Mouse (Mus musculus) G1E-ER4 (cell line): Measurements from ENCODE around the gene Amy2a1. TPM values are rescaled to one million over a fixed set of nuclear protein-coding genes. Genes with fewer than 3 reads are reported as not detected.
"Not testable (repeated sequence)": the region's sequence is repeated elsewhere in the genome, so short reads cannot be mapped to it uniquely, and the experiment has no call there.

ENCODE experiments used
- GATA1 ChIP-seq: IDR thresholded peaks from one replicate; pipeline ENCODE4 v1.8.0; 2012; ENCODE audit warnings: low read length, inconsistent platforms
- polyA plus RNA-seq: library from polyadenylated mRNA; stranded (reverse); fragments of >175 nt; gene quantifications from 2 replicates; pipeline ENCODE4 v1.2.3, GENCODE M21; 2012

Gene Amy2a1
- polyA plus RNA-seq = not detected in 2 replicates

DNA sequence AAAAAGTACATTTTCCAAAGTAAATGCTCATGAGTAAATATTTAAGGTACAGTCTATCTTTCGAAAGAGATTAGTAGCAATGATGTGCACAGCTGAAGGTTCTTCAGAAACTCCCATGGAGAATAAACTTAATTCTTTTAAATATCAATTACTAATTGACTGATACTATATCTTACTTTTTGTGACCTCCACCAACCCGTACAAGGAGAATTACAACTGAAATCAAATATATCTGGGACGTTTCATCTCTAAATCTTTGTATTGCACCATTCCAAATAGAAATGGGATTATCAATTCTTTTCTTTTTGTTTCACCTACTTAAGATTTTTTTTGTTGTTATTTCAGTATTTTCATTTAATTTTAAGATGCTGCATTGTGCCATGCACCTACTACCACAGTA lies at the start of gene Amy2a1:
TSS of gene Amy2a1 (minus strand) at position 101 of the 400 bp plus-strand sequence.
- not testable (repeated sequence) for TF ChIP-seq GATA1

DNA sequence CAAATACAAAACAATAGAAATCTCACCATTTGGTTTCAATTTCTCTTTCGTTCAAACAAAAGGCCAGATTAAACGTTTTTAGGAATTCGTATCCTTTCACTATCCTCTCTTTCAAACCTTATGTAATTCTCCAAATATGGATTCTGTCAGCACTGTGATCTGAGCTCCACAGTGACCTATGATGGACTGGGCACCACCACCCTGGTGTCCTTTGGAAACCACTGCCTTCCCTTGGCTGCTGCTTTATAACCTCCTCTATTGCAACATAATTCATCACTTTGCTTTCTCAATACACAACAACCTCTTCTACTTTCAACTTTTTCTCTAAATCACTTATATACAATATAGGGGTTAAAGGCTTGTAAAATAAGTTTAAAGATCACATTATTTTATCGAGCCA lies 42.4 kb upstream of the Amy2a1 start:
- no peak for TF ChIP-seq GATA1

GRCm38 (mm10) chr3:113574138-113574537 lies 41.9 kb upstream of the Amy2a1 start:
- TF ChIP-seq GATA1 = no peak

GRCm38 (mm10) chr3:113572158-113572557 lies 39.9 kb upstream of the Amy2a1 start:
- TF ChIP-seq GATA1 = no peak

DNA sequence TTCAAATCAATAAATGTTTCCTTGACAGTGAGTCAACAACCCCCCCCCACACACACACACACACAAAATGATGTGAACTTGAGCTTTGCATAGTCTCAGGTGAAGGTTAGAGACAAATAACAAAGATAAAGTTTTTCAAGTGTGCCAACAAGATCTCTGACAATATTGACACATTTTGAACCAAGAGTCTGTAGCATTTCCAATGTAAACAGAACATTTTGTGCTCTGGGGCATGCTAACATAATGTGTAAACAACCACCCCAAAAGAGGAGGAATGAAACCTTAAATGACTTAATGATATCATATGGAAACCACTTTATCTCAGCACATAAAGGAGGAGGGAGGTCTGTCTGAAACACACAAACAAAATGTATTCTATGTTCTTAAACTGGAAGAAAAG lies 7.5 kb upstream of the Amy2a1 start:
- no peak for TF ChIP-seq GATA1

Other genes starting within 250 kb of the Amy2a1 start
- not detected in 2 replicates for gene Amy2a4, start 241.0 kb downstream of the Amy2a1 start, polyA plus RNA-seq
- not detected in 2 replicates for gene Amy2a3, start 208.4 kb downstream of the Amy2a1 start, polyA plus RNA-seq
- gene Amy2a2, start 175.8 kb downstream of the Amy2a1 start, polyA plus RNA-seq = not detected in 2 replicates
- 0.08 TPM in 1 of 2 replicates, not detected in the other for gene Amy1, start 74.3 kb upstream of the Amy2a1 start, polyA plus RNA-seq
- gene Rnpc3, start 97.7 kb upstream of the Amy2a1 start, polyA plus RNA-seq = 8.0 and 11.7 TPM in 2 replicates